Mouse (Mus musculus): Measurements from ENCODE around the gene Pars2. TPM values are rescaled to one million over a fixed set of nuclear protein-coding genes. Genes with fewer than 3 reads are reported as not detected.
A peak's percentile ranks its signal among the peaks of the same experiment; 100 is the strongest.

Pars2 gene
- polyA plus RNA-seq, 1 experiment from 2014 or later = 14.9 TPM

GRCm38 (mm10) chr4:106647137-106647536 lies 3.7 kb upstream of the Pars2 start:
- H3K27me3 ChIP-seq (ENCODE audit: insufficient read depth, poor library complexity, severe bottlenecking) = peaks cover 29% of the 10 kb centered on the region
- no peaks in the 10 kb centered on the region for H3K9me3 ChIP-seq
- no peak overlapping the region for H3K27ac ChIP-seq
- H3K4me3 ChIP-seq = no peak overlapping the region
- no peaks in the 10 kb centered on the region for H3K36me3 ChIP-seq
- H3K4me1 ChIP-seq = peaks cover 18% of the 10 kb centered on the region
- 87% methylated on average over 6 of the region's 6 CpGs for WGBS
- no peak for DNase-seq (ENCODE audit: low spot score)

GRCm38 (mm10) chr4:106652546-106652945 lies 1.7 kb downstream of the Pars2 start:
- Histone ChIP-seq H3K27me3 (ENCODE audit: insufficient read depth, poor library complexity, severe bottlenecking) (peaks cover 16% of the 10 kb centered on the region; the same call in 1 of the 2 replicates), H3K36me3 (peaks cover 38% of the 10 kb centered on the region), H3K4me3 (no peak overlapping the region), H3K4me1 (peaks cover 7% of the 10 kb centered on the region), H3K27ac (no peak overlapping the region), H3K9me3 (no peaks in the 10 kb centered on the region)
- 91% methylated on average over 3 of the region's 3 CpGs for WGBS
- DNase-seq (ENCODE audit: low spot score) = no peak

- peaks cover 12% of the 10 kb centered on the region; the same call in 1 of the 2 replicates for H3K27me3 ChIP-seq (ENCODE audit: insufficient read depth, poor library complexity, severe bottlenecking)
- WGBS = 94% methylated on average over 15 of the region's 15 CpGs
- DNase-seq (ENCODE audit: low spot score) = no peak
- no peaks in the 10 kb centered on the region for H3K9me3 ChIP-seq
- no peak overlapping the region for H3K27ac ChIP-seq
- H3K36me3 ChIP-seq = peaks cover 41% of the 10 kb centered on the region
- H3K4me1 ChIP-seq = peaks cover 7% of the 10 kb centered on the region
- H3K4me3 ChIP-seq = no peak overlapping the region
Measured at GRCm38 (mm10) chr4:106653051-106653450, 2.2 kb downstream of the Pars2 start.

GRCm38 (mm10) chr4:106655681-106656080 lies 4.8 kb downstream of the Pars2 start:
- no peak for DNase-seq (ENCODE audit: low spot score)
- Histone ChIP-seq H3K27me3 (ENCODE audit: insufficient read depth, poor library complexity, severe bottlenecking) (no peaks in the 10 kb centered on the region), H3K4me3 (no peak overlapping the region), H3K9me3 (no peaks in the 10 kb centered on the region), H3K27ac (no peak overlapping the region), H3K36me3 (peaks cover 62% of the 10 kb centered on the region), H3K4me1 (peaks cover 7% of the 10 kb centered on the region)
- WGBS = 86% methylated on average over 10 of the region's 10 CpGs

- 88% methylated on average over 5 of the region's 5 CpGs for WGBS
- H3K36me3 ChIP-seq = peaks cover 100% of the 10 kb centered on the region
Measured at GRCm38 (mm10) chr4:106663956-106664470, 13.1 kb downstream of the Pars2 start.

GRCm38 (mm10) chr4:106664697-106665096 lies 13.8 kb downstream of the Pars2 start:
- WGBS = 91% methylated on average over 6 of the region's 6 CpGs
- H3K9me3 ChIP-seq = no peaks in the 10 kb centered on the region
- no peaks in the 10 kb centered on the region for H3K4me1 ChIP-seq
- H3K36me3 ChIP-seq = peaks cover 100% of the 10 kb centered on the region
- DNase-seq (ENCODE audit: low spot score) = no peak
- no peak overlapping the region for H3K4me3 ChIP-seq
- no peak overlapping the region for H3K27ac ChIP-seq
- no peaks in the 10 kb centered on the region for H3K27me3 ChIP-seq (ENCODE audit: insufficient read depth, poor library complexity, severe bottlenecking)

More at GRCm38 (mm10) chr4:106663956-106664470, 13.1 kb downstream of the Pars2 start:
- Histone ChIP-seq H3K9me3 (no peaks in the 10 kb centered on the region), H3K27ac (no peak overlapping the region), H3K27me3 (ENCODE audit: insufficient read depth, poor library complexity, severe bottlenecking) (no peaks in the 10 kb centered on the region), H3K4me1 (no peaks in the 10 kb centered on the region), H3K4me3 (no peak overlapping the region)
- no peak for DNase-seq (ENCODE audit: low spot score)

- WGBS = 96% methylated on average over 2 of the region's 2 CpGs
- Histone ChIP-seq H3K9me3 (no peaks in the 10 kb centered on the region), H3K36me3 (peaks cover 100% of the 10 kb centered on the region), H3K27me3 (ENCODE audit: insufficient read depth, poor library complexity, severe bottlenecking) (no peaks in the 10 kb centered on the region), H3K4me3 (no peak overlapping the region), H3K4me1 (no peaks in the 10 kb centered on the region), H3K27ac (no peak overlapping the region)
- DNase-seq (ENCODE audit: low spot score) = no peak
Measured at GRCm38 (mm10) chr4:106665269-106665668, 14.4 kb downstream of the Pars2 start.

- no peaks in the 10 kb centered on the region for H3K4me1 ChIP-seq
- DNase-seq (ENCODE audit: low spot score) = no peak
- WGBS = 93% methylated on average over 10 of the region's 10 CpGs
- no peak overlapping the region for H3K27ac ChIP-seq
- no peaks in the 10 kb centered on the region for H3K9me3 ChIP-seq
- H3K4me3 ChIP-seq = no peak overlapping the region
- H3K27me3 ChIP-seq (ENCODE audit: insufficient read depth, poor library complexity, severe bottlenecking) = no peaks in the 10 kb centered on the region
- peaks cover 100% of the 10 kb centered on the region for H3K36me3 ChIP-seq
Measured at GRCm38 (mm10) chr4:106665673-106666072, 14.8 kb downstream of the Pars2 start.

GRCm38 (mm10) chr4:106666546-106666945 lies 15.7 kb downstream of the Pars2 start:
- H3K36me3 ChIP-seq = peaks cover 100% of the 10 kb centered on the region
- H3K4me1 ChIP-seq = no peaks in the 10 kb centered on the region
- no peak for DNase-seq (ENCODE audit: low spot score)
- H3K9me3 ChIP-seq = no peaks in the 10 kb centered on the region
- no peak overlapping the region for H3K4me3 ChIP-seq
- H3K27ac ChIP-seq = no peak overlapping the region
- no peaks in the 10 kb centered on the region for H3K27me3 ChIP-seq (ENCODE audit: insufficient read depth, poor library complexity, severe bottlenecking)
- 94% methylated on average over 2 of the region's 2 CpGs for WGBS

GRCm38 (mm10) chr4:106676749-106677148 lies 25.9 kb downstream of the Pars2 start:
- peaks cover 53% of the 10 kb centered on the region for H3K36me3 ChIP-seq
- H3K4me1 ChIP-seq = peaks cover 14% of the 10 kb centered on the region
- no peak overlapping the region for H3K27ac ChIP-seq
- no peak for DNase-seq (ENCODE audit: low spot score)
- H3K27me3 ChIP-seq (ENCODE audit: insufficient read depth, poor library complexity, severe bottlenecking) = 0 out of 2 replicates have a peak, but pooled peaks cover 6% of the 10 kb centered on the region
- no peaks in the 10 kb centered on the region for H3K9me3 ChIP-seq
- 86% methylated on average over 5 of the region's 5 CpGs for WGBS
- no peak overlapping the region for H3K4me3 ChIP-seq

GRCm38 (mm10) chr4:106678442-106679118 lies 27.7 kb downstream of the Pars2 start, which contains the start of gene Ttc4:
TSS of gene Ttc4 (minus strand) at chr4:106678944.
- peak within 1 kb of the TSS; percentile 88 for H3K4me3 ChIP-seq

GRCm38 (mm10) chr4:106679152-106679551 lies 28.3 kb downstream of the Pars2 start:
- DNase-seq (ENCODE audit: low spot score) = no peak
- WGBS = 39% methylated on average over 3 of the region's 3 CpGs
- H3K36me3 ChIP-seq = peaks cover 29% of the 10 kb centered on the region
- 0 out of 2 replicates have a peak, but pooled peaks cover 6% of the 10 kb centered on the region for H3K27me3 ChIP-seq (ENCODE audit: insufficient read depth, poor library complexity, severe bottlenecking)
- H3K4me1 ChIP-seq = peaks cover 14% of the 10 kb centered on the region
- peak overlapping the region; percentile 88 for H3K4me3 ChIP-seq
- H3K27ac ChIP-seq = peak overlapping the region; percentile 87; the same call in 1 of the 2 replicates
- no peaks in the 10 kb centered on the region for H3K9me3 ChIP-seq

More at GRCm38 (mm10) chr4:106678442-106679118, 27.7 kb downstream of the Pars2 start, which contains the start of gene Ttc4:
- DNase-seq (ENCODE audit: low spot score) = peak; percentile 97
- Histone ChIP-seq H3K9me3 (no peaks in the 10 kb centered on the region), H3K4me1 (peaks cover 14% of the 10 kb centered on the region), H3K36me3 (peaks cover 35% of the 10 kb centered on the region), H3K27me3 (ENCODE audit: insufficient read depth, poor library complexity, severe bottlenecking) (0 out of 2 replicates have a peak, but pooled peaks cover 6% of the 10 kb centered on the region), H3K27ac (peak within 1 kb of the TSS; percentile 87)
- under 1% methylated on average over 43 of the region's 43 CpGs for WGBS

GRCm38 (mm10) chr4:106680955-106681354 lies 30.1 kb downstream of the Pars2 start:
- WGBS = 50% methylated on average over 2 of the region's 2 CpGs
- H3K4me3 ChIP-seq = no peak overlapping the region
- peaks cover 14% of the 10 kb centered on the region for H3K4me1 ChIP-seq
- H3K27ac ChIP-seq = no peak overlapping the region
- no peak for DNase-seq (ENCODE audit: low spot score)
- no peaks in the 10 kb centered on the region for H3K9me3 ChIP-seq
- peaks cover 11% of the 10 kb centered on the region for H3K36me3 ChIP-seq
- 0 out of 2 replicates have a peak, but pooled peaks cover 6% of the 10 kb centered on the region for H3K27me3 ChIP-seq (ENCODE audit: insufficient read depth, poor library complexity, severe bottlenecking)

Data from heart, embryonic 10.5 days (tissue).